In the genomic region with DNA sequence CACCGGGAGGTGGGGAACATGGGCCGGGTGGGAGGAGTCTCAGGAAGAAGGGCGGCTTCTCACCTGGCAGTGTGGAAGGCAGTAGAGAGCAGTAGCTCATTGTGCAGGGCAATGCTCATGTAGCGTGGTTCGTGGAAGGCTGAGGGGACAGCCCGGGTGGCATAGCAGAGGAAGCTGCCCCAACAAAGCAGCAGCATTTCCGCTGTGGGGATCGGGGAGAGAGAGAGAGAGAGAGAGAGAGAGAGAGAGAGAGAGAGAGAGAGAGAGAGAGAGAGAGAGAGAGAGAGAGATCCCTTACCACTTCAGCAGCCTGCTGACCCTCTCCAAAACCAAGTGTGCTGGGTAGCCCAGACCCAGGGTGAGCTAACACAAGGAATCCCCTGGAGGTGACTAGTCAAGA, we compare ENCODE assay signal across 9 mouse cellular contexts. TPM values are rescaled to one million over a fixed set of nuclear protein-coding genes. Genes with fewer than 3 reads are reported as not detected.
DNase-seq lines count a peak whose midpoint lies in the region; ATAC-seq lines count a peak whose summit lies in the region.
"Had no signal": no experiment of that assay in that cellular context is flagged by ENCODE, and none has a peak within 500 bp of the region (broad histone marks: within the 10 kb centered on the region; RNA-seq: fewer than 3 reads in every experiment).

No protein-coding gene starts in this region.

- no peaks in the 10 kb centered on the region for H3K9me3 ChIP-seq in lung, embryonic 15.5 days
- no peaks in the 10 kb centered on the region for H3K9me3 ChIP-seq in intestine, embryonic 14.5 days (ENCODE audit: control insufficient read depth, low read length)

- peaks cover 19% of the 10 kb centered on the region for H3K4me1 ChIP-seq in lung, embryonic 15.5 days
- H3K4me1 ChIP-seq in intestine, embryonic 14.5 days (replicated peaks; ENCODE audit: control insufficient read depth, insufficient read depth, low read length), result no peaks in the 10 kb centered on the region; the same call in 1 of the 2 replicates

- ATAC-seq in lung, embryonic 15.5 days (ENCODE audit: borderline replicate concordance, extremely low read depth, low FRiP score, low TSS enrichment), result no peak
- ATAC-seq in intestine, embryonic 14.5 days (replicated peaks; ENCODE audit: low FRiP score, low TSS enrichment, low read depth), result no peak
- 0 out of 2 replicates have a peak, but pooled peaks have one; percentile 4 for ATAC-seq in megakaryocyte, adult 5-6 weeks (ENCODE audit: poor library complexity, severe bottlenecking)

- H3K27me3 ChIP-seq in lung, embryonic 15.5 days, result peaks cover 3% of the 10 kb centered on the region; the same call in 1 of the 2 replicates
- H3K27me3 ChIP-seq in intestine, embryonic 14.5 days (replicated peaks; ENCODE audit: control insufficient read depth, insufficient read depth, low read length), result 0 out of 2 replicates have a peak, but pooled peaks cover 4% of the 10 kb centered on the region

- no peak for DNase-seq in lung, adult 18-20 months
- DNase-seq in intestine, embryonic 14.5 days (ENCODE audit: low spot score), result no peak
- DNase-seq in thymus, postnatal 4 days, result peak; percentile 52
- no peak for DNase-seq in Muller cell, postnatal 12 days (ENCODE audit: inconsistent ontology term)
- no peak for DNase-seq in frontal cortex, adult 2 months (ENCODE audit: extremely low spot score in 1 of 2, low spot score in 1 of 2)
- no peak for DNase-seq in gastrocnemius, postnatal 4 days (ENCODE audit: low spot score in 2 of 2)

- 26% methylated on average over 3 of the region's 8 CpGs for WGBS in lung, embryonic 15.5 days
- WGBS in intestine, embryonic 14.5 days, result 33% methylated on average over 7 of the region's 8 CpGs

- no peak overlapping the region for H3K4me3 ChIP-seq in lung, embryonic 15.5 days
- no peak overlapping the region for H3K4me3 ChIP-seq in intestine, embryonic 14.5 days (ENCODE audit: low read depth, low read length)

- no peak overlapping the region for H3K9ac ChIP-seq in lung, embryonic 15.5 days
- no peak overlapping the region for H3K9ac ChIP-seq in intestine, embryonic 14.5 days (ENCODE audit: low read length)

- no peak overlapping the region for H3K27ac ChIP-seq in lung, embryonic 15.5 days
- H3K27ac ChIP-seq in intestine, embryonic 14.5 days (ENCODE audit: low read depth), result no peak overlapping the region
- H3K27ac ChIP-seq: macrophage had no signal

- H3K36me3 ChIP-seq in lung, embryonic 15.5 days, result no peaks in the 10 kb centered on the region
- H3K36me3 ChIP-seq in intestine, embryonic 14.5 days (ENCODE audit: control insufficient read depth, insufficient read depth, low read length), result no peaks in the 10 kb centered on the region

- H3K4me2 ChIP-seq in lung, embryonic 15.5 days, result peak overlapping the region; percentile 31; the same call in 1 of the 2 replicates
- H3K4me2 ChIP-seq in intestine, embryonic 14.5 days (ENCODE audit: low read length), result peak overlapping the region; percentile 28; the same call in 1 of the 2 replicates

RNA-seq across cellular contexts. Expression of gene Gpr179, which starts 8.7 kb away (rescaled TPM):
- polyA plus RNA-seq in lung, embryonic 15.5 days (2015; fragmentation: Nextera tagmentation; extraction: Ambion mirVana), result 0.07 and 0.16 TPM in 2 replicates
- polyA plus RNA-seq in intestine, embryonic 14.5 days (2014; fragmentation: Nextera tagmentation; extraction: Ambion mirVana), result 0.11 and 0.15 TPM in 2 replicates
- total RNA-seq in megakaryocyte, adult 5-6 weeks (2015), result not detected in 2 replicates
- total RNA-seq in megakaryocyte, adult 5-6 weeks (2017), result under 0.01 TPM in 1 of 2 replicates, not detected in the other
- 0.40 and 0.66 TPM in 2 replicates for polyA plus RNA-seq in frontal cortex, adult 2 months (2012; rRNA removed)
- total RNA-seq in gastrocnemius, postnatal 4 days (2021), result under 1 TPM; 0.22 to 0.29 TPM

RNA-seq across cellular contexts. Expression of gene Socs7, which starts 19.2 kb away (rescaled TPM):
- 3.4 and 3.6 TPM in 2 replicates for polyA plus RNA-seq in lung, embryonic 15.5 days (2015; fragmentation: Nextera tagmentation; extraction: Ambion mirVana)
- 2.1 and 2.5 TPM in 2 replicates for polyA plus RNA-seq in intestine, embryonic 14.5 days (2014; fragmentation: Nextera tagmentation; extraction: Ambion mirVana)
- total RNA-seq in megakaryocyte, adult 5-6 weeks (2015), result 4.0 and 4.4 TPM in 2 replicates
- total RNA-seq in megakaryocyte, adult 5-6 weeks (2017), result 7.6 and 8.5 TPM in 2 replicates
- polyA plus RNA-seq in frontal cortex, adult 2 months (2012; rRNA removed), result 43.3 and 44.9 TPM in 2 replicates
- total RNA-seq in gastrocnemius, postnatal 4 days (2021), result 10 to 100 TPM; 33.4 to 34.5 TPM

RNA-seq across cellular contexts. Expression of gene Mrpl45, which starts 27.7 kb away (rescaled TPM):
- polyA plus RNA-seq in lung, embryonic 15.5 days (2015; fragmentation: Nextera tagmentation; extraction: Ambion mirVana), result 44.6 and 47.9 TPM in 2 replicates
- polyA plus RNA-seq in intestine, embryonic 14.5 days (2014; fragmentation: Nextera tagmentation; extraction: Ambion mirVana), result 52.1 and 55.5 TPM in 2 replicates
- 17.2 and 19.8 TPM in 2 replicates for total RNA-seq in megakaryocyte, adult 5-6 weeks (2015)
- 8.2 and 15.2 TPM in 2 replicates for total RNA-seq in megakaryocyte, adult 5-6 weeks (2017)
- polyA plus RNA-seq in frontal cortex, adult 2 months (2012; rRNA removed), result 28.9 TPM in 2 replicates
- 10 to 100 TPM; 25.9 to 31.0 TPM for total RNA-seq in gastrocnemius, postnatal 4 days (2021)
